Mouse (Mus musculus): Measurements from ENCODE around the gene Rph3al. TPM values are rescaled to one million over a fixed set of nuclear protein-coding genes. Genes with fewer than 3 reads are reported as not detected.

Rph3al gene
- total RNA-seq, 1 experiment from 2014 or later: 6.6 TPM

DNA sequence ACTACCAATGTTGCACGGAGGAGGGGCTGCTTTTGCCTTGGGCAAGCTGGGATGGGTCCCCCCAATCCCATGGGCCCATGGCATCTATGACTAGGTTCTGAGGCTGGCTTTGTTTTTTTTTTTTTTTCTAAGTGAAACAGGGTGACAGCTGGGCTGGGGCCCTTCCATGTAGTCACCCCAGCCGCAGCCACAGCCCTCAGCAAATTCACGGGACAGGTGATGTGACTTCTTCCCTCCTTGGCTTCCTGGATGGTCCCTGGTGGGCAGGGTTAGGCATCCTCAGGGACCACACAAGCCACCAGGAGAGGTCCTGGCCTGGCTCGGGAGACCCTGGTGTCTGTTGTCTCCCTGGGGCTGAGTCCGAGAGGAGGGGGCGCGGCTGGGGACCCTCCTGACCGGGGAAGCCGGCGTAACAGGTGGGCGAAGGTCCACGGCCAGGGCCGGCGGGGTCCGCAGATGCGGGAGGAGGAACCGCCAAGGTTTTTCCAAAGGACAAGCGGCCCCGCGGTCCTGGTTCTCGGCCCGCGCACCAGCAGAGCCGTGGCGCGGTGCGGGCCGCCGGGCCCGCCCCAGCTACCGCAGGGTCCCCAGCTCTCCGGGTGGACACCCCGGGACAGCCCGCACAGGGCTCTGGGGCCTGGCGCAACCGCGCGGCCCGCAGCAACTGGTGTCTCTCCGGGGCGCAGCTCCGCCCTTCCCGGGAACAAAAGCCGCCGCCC is 143.5 kb downstream of the Rph3al start:
- no peak for ATAC-seq (ENCODE audit: extremely low read depth, insufficient number of reproducible peaks, low FRiP score, poor library complexity, severe bottlenecking)

DNA sequence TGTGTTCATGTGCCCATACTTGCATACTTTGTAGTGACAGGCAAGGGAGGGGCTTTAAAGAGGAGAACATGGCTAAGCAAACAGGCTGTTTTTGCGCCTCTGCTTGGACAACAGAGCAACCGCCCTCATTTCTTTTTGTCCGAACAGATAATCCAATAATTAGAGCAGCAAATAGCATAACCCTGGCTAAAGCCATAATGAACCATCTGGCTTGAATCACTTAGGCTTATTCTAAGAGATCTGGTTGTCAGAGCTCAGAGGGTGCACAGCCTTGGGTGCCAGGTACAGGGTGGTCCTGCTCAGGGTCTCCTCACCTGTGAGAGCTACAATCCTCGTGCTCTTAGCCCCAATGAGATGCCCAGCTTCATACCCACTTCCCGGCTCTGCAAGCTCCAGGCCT is 144.9 kb downstream of the Rph3al start:
- ATAC-seq (ENCODE audit: extremely low read depth, insufficient number of reproducible peaks, low FRiP score, poor library complexity, severe bottlenecking): no peak

DNA sequence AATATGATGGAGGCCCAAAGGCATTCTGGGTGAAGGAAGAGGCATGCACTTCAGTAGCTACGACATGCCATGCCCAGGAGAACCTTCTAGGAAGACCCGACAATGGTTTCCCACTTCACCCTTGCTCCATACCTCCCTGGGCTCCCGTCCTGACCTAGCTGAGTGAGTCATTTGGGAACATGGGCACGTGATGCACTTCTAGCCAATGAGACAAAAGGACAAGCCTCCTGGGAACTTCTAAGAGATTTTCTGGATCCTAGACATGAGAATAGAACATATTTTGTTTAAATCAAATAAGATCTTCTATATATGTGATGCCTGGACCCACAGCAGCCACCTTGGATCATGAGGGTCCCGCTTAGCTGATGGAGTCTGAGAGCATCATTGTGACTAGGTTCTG is 145.7 kb downstream of the Rph3al start:
- no peak for ATAC-seq (ENCODE audit: extremely low read depth, insufficient number of reproducible peaks, low FRiP score, poor library complexity, severe bottlenecking)

DNA sequence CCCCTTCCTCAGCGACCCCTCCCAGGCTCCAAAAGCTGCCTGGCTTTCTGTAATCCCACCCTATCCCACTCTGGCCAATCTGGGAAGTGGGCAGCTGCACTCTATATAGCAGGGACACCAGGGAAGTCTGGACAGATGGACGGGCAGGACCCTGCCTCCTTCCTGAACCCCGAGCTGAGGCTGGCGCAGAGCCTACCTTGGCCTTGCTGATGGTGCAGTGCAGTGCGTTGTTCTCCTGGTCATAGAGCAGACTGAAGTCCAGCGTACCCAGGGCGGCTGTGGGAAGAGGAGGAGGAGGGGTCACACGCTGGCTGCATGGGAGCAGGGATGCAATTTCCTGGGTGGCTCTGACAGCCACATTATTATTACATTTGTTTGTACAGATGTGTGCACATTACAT is 152.3 kb downstream of the Rph3al start:
- no peak for ATAC-seq (ENCODE audit: extremely low read depth, insufficient number of reproducible peaks, low FRiP score, poor library complexity, severe bottlenecking)

DNA sequence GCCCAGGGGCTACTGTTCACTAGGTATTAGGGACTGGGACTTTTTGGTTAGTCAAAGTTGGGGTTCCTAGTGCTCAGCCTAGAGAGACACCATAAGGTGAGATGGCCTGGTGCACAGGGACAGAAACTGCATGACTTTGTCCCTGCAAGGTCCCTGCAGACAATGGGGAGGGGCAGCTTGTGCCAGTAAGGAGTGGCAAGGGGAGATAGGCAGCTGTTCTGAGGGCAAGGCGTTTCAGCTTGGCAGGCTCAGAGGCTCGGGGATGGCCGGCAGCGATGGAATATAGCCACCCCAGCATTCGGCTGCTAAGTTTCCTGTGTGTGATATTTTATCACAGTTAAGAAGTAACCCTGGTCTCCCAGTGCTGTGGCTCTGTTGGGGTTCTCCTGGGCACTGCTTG is 154.4 kb downstream of the Rph3al start:
- no peak for ATAC-seq (ENCODE audit: extremely low read depth, insufficient number of reproducible peaks, low FRiP score, poor library complexity, severe bottlenecking)

DNA sequence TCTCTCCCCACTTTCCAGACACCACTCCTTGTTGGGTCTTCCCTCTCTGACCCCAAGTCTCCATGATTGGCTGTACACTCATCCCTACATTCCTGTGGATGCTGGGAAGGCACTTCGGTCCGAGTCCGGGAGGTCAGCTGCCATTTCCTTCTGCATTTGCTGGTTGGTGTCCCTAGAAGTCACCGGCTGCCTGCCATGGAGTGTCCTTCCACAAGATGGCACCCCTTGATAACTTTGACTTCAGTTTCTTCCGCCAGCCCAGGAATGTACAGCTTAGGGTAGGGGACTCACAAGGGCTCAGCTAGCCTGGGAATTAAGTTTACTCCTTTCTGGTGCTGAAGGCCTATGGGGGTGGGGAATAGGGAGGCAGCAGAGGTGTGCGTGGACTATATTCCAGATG is 156.3 kb downstream of the Rph3al start:
- ATAC-seq (ENCODE audit: extremely low read depth, insufficient number of reproducible peaks, low FRiP score, poor library complexity, severe bottlenecking): peak; percentile 31; the same call in 1 of the 2 replicates

Other genes starting within 250 kb of the Rph3al start
- 141 and 162 TPM in 2 replicates for gene Ywhae, start 205.6 kb downstream of the Rph3al start, total RNA-seq (2017)
- not detected in 2 replicates for gene Doc2b, start 142.4 kb downstream of the Rph3al start, total RNA-seq (2017)
- gene 1700016K19Rik, start 61.5 kb upstream of the Rph3al start, total RNA-seq (2017): not detected in 2 replicates
- gene Rflnb, start 89.4 kb upstream of the Rph3al start, total RNA-seq (2017): 69.2 and 73.0 TPM in 2 replicates
- gene Vps53, start 241.2 kb upstream of the Rph3al start, total RNA-seq (2017): 26.3 and 28.9 TPM in 2 replicates
- gene Fam57a, start 241.2 kb upstream of the Rph3al start, total RNA-seq (2017): 1.2 and 1.4 TPM in 2 replicates

Data from neutrophil, adult 5-6 weeks (primary cell).